Mouse (Mus musculus): ENCODE data around the gene Ypel5.

DNA sequence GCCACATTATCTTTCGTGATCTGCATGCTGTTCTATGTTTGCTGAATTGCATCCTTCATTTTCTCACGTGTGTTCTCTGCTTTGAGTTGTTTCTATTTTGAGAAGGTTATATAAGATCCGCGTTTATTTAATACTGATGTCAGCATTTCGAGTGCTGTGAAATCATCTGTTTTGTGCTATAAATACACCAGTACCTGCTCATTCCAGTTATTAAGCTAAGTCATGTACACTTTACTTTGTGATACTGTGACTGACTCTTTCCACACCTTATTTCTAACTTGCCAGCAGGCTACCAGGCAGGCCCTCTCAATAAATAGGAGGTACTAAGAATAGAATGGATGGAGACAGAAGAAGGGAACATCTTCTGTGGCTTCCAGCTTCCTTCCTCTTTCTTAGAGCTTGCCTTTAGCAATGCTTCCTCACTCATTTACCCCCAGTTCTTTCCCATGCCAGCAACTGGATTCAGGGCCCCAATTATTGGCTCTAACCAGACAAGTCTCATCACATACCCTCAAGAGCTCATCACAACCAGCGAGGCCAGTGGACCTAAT lies 48.3 kb upstream of the Ypel5 start:
- TF ChIP-seq CTCF (IDR thresholded peaks at IDR 0.05; ENCODE audit: low read depth) (no peak), EP300 (IDR thresholded peaks at IDR 0.05; ENCODE audit: low read depth) (no peak)
